Mouse (Mus musculus): ENCODE results near the gene Fam168a. TPM values are rescaled to one million over a fixed set of nuclear protein-coding genes. Genes with fewer than 3 reads are reported as not detected.
A peak's percentile ranks its signal among the peaks of the same experiment; 100 is the strongest.
"Not testable (repeated sequence)": the region's sequence is repeated elsewhere in the genome, so short reads cannot be mapped to it uniquely, and the experiment has no call there.

Fam168a gene
- polyA plus RNA-seq, 1 experiment from 2014 or later, result 59.9 TPM

- WGBS, result 58% methylated on average over 12 of the region's 12 CpGs
- no peaks in the 10 kb centered on the region for H3K36me3 ChIP-seq (ENCODE audit: control insufficient read depth, insufficient read depth, low read length)
- H3K4me2 ChIP-seq (replicated peaks; ENCODE audit: low read depth, low read length), result no peak overlapping the region
- H3K4me3 ChIP-seq (ENCODE audit: low read depth, low read length), result no peak overlapping the region
- H3K4me1 ChIP-seq (ENCODE audit: control insufficient read depth, insufficient read depth, low read length), result 0 out of 2 replicates have a peak, but pooled peaks cover 2% of the 10 kb centered on the region
- no peak overlapping the region; the same call in 1 of the 2 replicates for H3K27ac ChIP-seq (ENCODE audit: low read length)
- ATAC-seq (ENCODE audit: insufficient number of reproducible peaks, insufficient read depth, low FRiP score, low read depth), result no peak
- H3K9me3 ChIP-seq (ENCODE audit: control insufficient read depth, low read depth, low read length), result no peaks in the 10 kb centered on the region
- no peak overlapping the region for H3K9ac ChIP-seq (replicated peaks; ENCODE audit: low read depth, low read length)
- H3K27me3 ChIP-seq (ENCODE audit: control insufficient read depth, insufficient read depth, low read length), result no peaks in the 10 kb centered on the region
These were observed 17.2 kb downstream of the Fam168a start for GRCm38 (mm10) chr7:100723453-100724294.

- no peak for ATAC-seq (ENCODE audit: insufficient number of reproducible peaks, insufficient read depth, low FRiP score, low read depth)
- 79% methylated on average over 2 of the region's 2 CpGs for WGBS
These were observed 21.2 kb downstream of the Fam168a start for GRCm38 (mm10) chr7:100727538-100728085.

GRCm38 (mm10) chr7:100729778-100730177 lies 23.3 kb downstream of the Fam168a start:
- no peak for ATAC-seq (ENCODE audit: insufficient number of reproducible peaks, insufficient read depth, low FRiP score, low read depth)
- Histone ChIP-seq H3K27me3 (ENCODE audit: control insufficient read depth, insufficient read depth, low read length) (no peaks in the 10 kb centered on the region), H3K27ac (ENCODE audit: low read length) (no peak overlapping the region), H3K9me3 (ENCODE audit: control insufficient read depth, low read depth, low read length) (no peaks in the 10 kb centered on the region), H3K9ac (replicated peaks; ENCODE audit: low read depth, low read length) (no peak overlapping the region), H3K36me3 (ENCODE audit: control insufficient read depth, insufficient read depth, low read length) (no peaks in the 10 kb centered on the region), H3K4me3 (ENCODE audit: low read depth, low read length) (no peak overlapping the region), H3K4me2 (replicated peaks; ENCODE audit: low read depth, low read length) (no peak overlapping the region), H3K4me1 (ENCODE audit: control insufficient read depth, insufficient read depth, low read length) (peaks cover 17% of the 10 kb centered on the region; the same call in 1 of the 2 replicates)
- WGBS, result 73% methylated on average over 2 of the region's 2 CpGs

More at GRCm38 (mm10) chr7:100727538-100728085, 21.2 kb downstream of the Fam168a start:
- Histone ChIP-seq H3K9me3 (ENCODE audit: control insufficient read depth, low read depth, low read length) (no peaks in the 10 kb centered on the region), H3K9ac (replicated peaks; ENCODE audit: low read depth, low read length) (no peak overlapping the region), H3K4me3 (ENCODE audit: low read depth, low read length) (no peak overlapping the region), H3K4me1 (ENCODE audit: control insufficient read depth, insufficient read depth, low read length) (peaks cover 9% of the 10 kb centered on the region; the same call in 1 of the 2 replicates), H3K27ac (ENCODE audit: low read length) (no peak overlapping the region), H3K27me3 (ENCODE audit: control insufficient read depth, insufficient read depth, low read length) (no peaks in the 10 kb centered on the region), H3K36me3 (ENCODE audit: control insufficient read depth, insufficient read depth, low read length) (no peaks in the 10 kb centered on the region), H3K4me2 (replicated peaks; ENCODE audit: low read depth, low read length) (no peak overlapping the region)

- H3K9ac ChIP-seq (replicated peaks; ENCODE audit: low read depth, low read length), result no peak overlapping the region
- no peak overlapping the region for H3K4me2 ChIP-seq (replicated peaks; ENCODE audit: low read depth, low read length)
These were observed 26.1 kb downstream of the Fam168a start for GRCm38 (mm10) chr7:100732341-100733050.

GRCm38 (mm10) chr7:100733051-100733813 lies 26.8 kb downstream of the Fam168a start:
- WGBS, result 4% methylated on average over 7 of the region's 7 CpGs
- no peaks in the 10 kb centered on the region for H3K9me3 ChIP-seq (ENCODE audit: control insufficient read depth, low read depth, low read length)
- no peak overlapping the region for H3K4me3 ChIP-seq (ENCODE audit: low read depth, low read length)
- H3K36me3 ChIP-seq (ENCODE audit: control insufficient read depth, insufficient read depth, low read length), result no peaks in the 10 kb centered on the region
- peak overlapping the region; percentile 7; the same call in 1 of the 2 replicates for H3K27ac ChIP-seq (ENCODE audit: low read length)
- H3K27me3 ChIP-seq (ENCODE audit: control insufficient read depth, insufficient read depth, low read length), result no peaks in the 10 kb centered on the region
- H3K4me1 ChIP-seq (ENCODE audit: control insufficient read depth, insufficient read depth, low read length), result peaks cover 17% of the 10 kb centered on the region
- H3K4me2 ChIP-seq (replicated peaks; ENCODE audit: low read depth, low read length), result 0 out of 2 replicates have a peak overlapping the region, but pooled peaks have one; percentile 17
- ATAC-seq (ENCODE audit: insufficient number of reproducible peaks, insufficient read depth, low FRiP score, low read depth), result peak; percentile 18; the same call in 1 of the 2 replicates
- H3K9ac ChIP-seq (replicated peaks; ENCODE audit: low read depth, low read length), result no peak overlapping the region

More at GRCm38 (mm10) chr7:100732341-100733050, 26.1 kb downstream of the Fam168a start:
- no peaks in the 10 kb centered on the region for H3K36me3 ChIP-seq (ENCODE audit: control insufficient read depth, insufficient read depth, low read length)
- no peaks in the 10 kb centered on the region for H3K27me3 ChIP-seq (ENCODE audit: control insufficient read depth, insufficient read depth, low read length)
- WGBS, result 36% methylated on average over 6 of the region's 6 CpGs
- H3K9me3 ChIP-seq (ENCODE audit: control insufficient read depth, low read depth, low read length), result no peaks in the 10 kb centered on the region
- no peak for ATAC-seq (ENCODE audit: insufficient number of reproducible peaks, insufficient read depth, low FRiP score, low read depth)
- H3K4me3 ChIP-seq (ENCODE audit: low read depth, low read length), result no peak overlapping the region
- H3K27ac ChIP-seq (ENCODE audit: low read length), result no peak overlapping the region
- peaks cover 17% of the 10 kb centered on the region; the same call in 1 of the 2 replicates for H3K4me1 ChIP-seq (ENCODE audit: control insufficient read depth, insufficient read depth, low read length)

GRCm38 (mm10) chr7:100734201-100734600 lies 27.8 kb downstream of the Fam168a start:
- Histone ChIP-seq H3K9me3 (ENCODE audit: control insufficient read depth, low read depth, low read length) (no peaks in the 10 kb centered on the region), H3K9ac (replicated peaks; ENCODE audit: low read depth, low read length) (no peak overlapping the region), H3K36me3 (ENCODE audit: control insufficient read depth, insufficient read depth, low read length) (no peaks in the 10 kb centered on the region), H3K4me1 (ENCODE audit: control insufficient read depth, insufficient read depth, low read length) (peaks cover 17% of the 10 kb centered on the region), H3K4me2 (replicated peaks; ENCODE audit: low read depth, low read length) (no peak overlapping the region), H3K27ac (ENCODE audit: low read length) (no peak overlapping the region), H3K27me3 (ENCODE audit: control insufficient read depth, insufficient read depth, low read length) (no peaks in the 10 kb centered on the region), H3K4me3 (ENCODE audit: low read depth, low read length) (no peak overlapping the region)
- WGBS, result 47% methylated on average over 6 of the region's 6 CpGs
- ATAC-seq (ENCODE audit: insufficient number of reproducible peaks, insufficient read depth, low FRiP score, low read depth), result no peak

- 85% methylated on average over 2 of the region's 2 CpGs for WGBS
- ATAC-seq (ENCODE audit: insufficient number of reproducible peaks, insufficient read depth, low FRiP score, low read depth); H3K27me3 ChIP-seq (ENCODE audit: control insufficient read depth, insufficient read depth, low read length); H3K4me2 ChIP-seq (replicated peaks; ENCODE audit: low read depth, low read length); H3K36me3 ChIP-seq (ENCODE audit: control insufficient read depth, insufficient read depth, low read length); H3K27ac ChIP-seq (ENCODE audit: low read length); H3K9me3 ChIP-seq (ENCODE audit: control insufficient read depth, low read depth, low read length); H3K9ac ChIP-seq (replicated peaks; ENCODE audit: low read depth, low read length); H3K4me3 ChIP-seq (ENCODE audit: low read depth, low read length): not testable (repeated sequence)
- peaks cover 17% of the 10 kb centered on the region for H3K4me1 ChIP-seq (ENCODE audit: control insufficient read depth, insufficient read depth, low read length)
These were observed 28.5 kb downstream of the Fam168a start for GRCm38 (mm10) chr7:100734905-100735304.

GRCm38 (mm10) chr7:100736131-100736530 lies 29.7 kb downstream of the Fam168a start:
- Histone ChIP-seq H3K4me2 (replicated peaks; ENCODE audit: low read depth, low read length) (no peak overlapping the region), H3K9ac (replicated peaks; ENCODE audit: low read depth, low read length) (no peak overlapping the region), H3K4me3 (ENCODE audit: low read depth, low read length) (no peak overlapping the region), H3K4me1 (ENCODE audit: control insufficient read depth, insufficient read depth, low read length) (peaks cover 17% of the 10 kb centered on the region), H3K36me3 (ENCODE audit: control insufficient read depth, insufficient read depth, low read length) (no peaks in the 10 kb centered on the region), H3K27me3 (ENCODE audit: control insufficient read depth, insufficient read depth, low read length) (no peaks in the 10 kb centered on the region), H3K27ac (ENCODE audit: low read length) (no peak overlapping the region), H3K9me3 (ENCODE audit: control insufficient read depth, low read depth, low read length) (no peaks in the 10 kb centered on the region)
- no peak for ATAC-seq (ENCODE audit: insufficient number of reproducible peaks, insufficient read depth, low FRiP score, low read depth)
- 66% methylated on average over 3 of the region's 3 CpGs for WGBS
